Mouse (Mus musculus) bone marrow, adult 2 months (tissue): ENCODE measurements around the gene Pou2f1.

ENCODE experiments used
- CTCF ChIP-seq: fragments of 200-500 bp; IDR thresholded peaks from 2 replicates; pipeline ENCODE4 v1.5.1; 2011; ENCODE audit warnings: low read length, control low read depth; ENCODE audit not compliant: control insufficient read depth, insufficient read depth
- POLR2A ChIP-seq: fragments of 200-500 bp; IDR thresholded peaks from 2 replicates; pipeline ENCODE4 v1.6.1; 2011; ENCODE audit warnings: low read depth, mild to moderate bottlenecking, control low read depth, low read length, borderline replicate concordance; ENCODE audit not compliant: control insufficient read depth

DNA sequence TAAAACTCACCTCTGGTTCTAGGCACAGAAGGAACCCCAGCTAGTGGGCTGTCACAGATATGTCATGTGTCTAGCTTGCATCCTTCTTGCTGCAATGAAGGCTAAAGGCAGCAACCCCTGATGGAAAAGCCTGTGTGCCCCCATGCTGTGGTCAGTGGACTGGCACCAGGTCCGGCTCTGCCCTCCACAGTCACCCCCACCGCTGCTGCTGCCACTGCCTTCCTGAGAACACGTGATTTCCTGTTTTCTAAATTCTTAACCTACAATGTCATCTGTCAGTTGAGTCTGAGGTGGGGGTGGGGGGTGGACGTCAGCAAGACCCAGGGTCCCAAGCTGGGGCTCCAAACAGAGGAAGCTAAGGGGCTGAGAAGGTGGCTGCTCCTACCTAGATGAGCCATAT lies 153.6 kb downstream of the Pou2f1 start:
- TF ChIP-seq CTCF, result no peak
- TF ChIP-seq POLR2A, result no peak
